Mouse (Mus musculus) left cerebral cortex, adult 2 months (tissue): ENCODE results near the gene Apc2. TPM values are rescaled to one million over a fixed set of nuclear protein-coding genes. Genes with fewer than 3 reads are reported as not detected.
"Not testable (repeated sequence)": the region's sequence is repeated elsewhere in the genome, so short reads cannot be mapped to it uniquely, and the experiment has no call there.

Experiments
- DNase-seq, 2 experiments: peaks; one replicate each; pipeline ENCODE4 v3.0.0; 2021 to 2022; ENCODE audit warnings: low spot score in 2 of 2, mixed read lengths in 1 of 2; ENCODE audit errors: extremely low spot score in 1 of 2
- H3K27ac ChIP-seq: fragments of 200-600 bp; 2 replicates; pipeline ENCODE4 v1.8.1; 2022
- H3K4me3 ChIP-seq: fragments of 200-600 bp; 2 replicates; pipeline ENCODE4 v1.8.1; 2022
- CTCF ChIP-seq: fragments of 200-600 bp; IDR thresholded peaks from 2 replicates; pipeline ENCODE4 v1.8.1; 2022; ENCODE audit warnings: antibody characterized with exemption, mild to moderate bottlenecking, moderate library complexity
- intact Hi-C: fragments of 180-260 bp; cut with DNase I; formaldehyde crosslinking; loops from one replicate; pipeline ENCODE4 v1.15.1; 2025
- long read RNA-seq, 2 experiments: library from polyadenylated mRNA; stranded (forward); transcript quantifications; one replicate each; pipeline ENCODE4 v2.0.0; 2021; ENCODE audit warnings: borderline mapping rate in 2 of 2
- total RNA-seq, 2 experiments: library from RNA; stranded (reverse); gene quantifications; 2 replicates each; pipeline ENCODE4 v1.2.3; 2021

Apc2 gene
- total RNA-seq, result 100 to 1,000 TPM; 111 to 113 TPM
- long read RNA-seq, experiment 1, full-length matches to known transcripts, result 15 of 86 reads
- long read RNA-seq, experiment 1, partial matches to known transcripts, result 45 of 86 reads
- long read RNA-seq, experiment 1, other reads (novel, unspliced or antisense), result 26 of 86 reads
- long read RNA-seq, experiment 2, full-length matches to known transcripts, result 9 of 78 reads
- long read RNA-seq, experiment 2, partial matches to known transcripts, result 11 of 78 reads
- long read RNA-seq, experiment 2, other reads (novel, unspliced or antisense), result 58 of 78 reads

DNA sequence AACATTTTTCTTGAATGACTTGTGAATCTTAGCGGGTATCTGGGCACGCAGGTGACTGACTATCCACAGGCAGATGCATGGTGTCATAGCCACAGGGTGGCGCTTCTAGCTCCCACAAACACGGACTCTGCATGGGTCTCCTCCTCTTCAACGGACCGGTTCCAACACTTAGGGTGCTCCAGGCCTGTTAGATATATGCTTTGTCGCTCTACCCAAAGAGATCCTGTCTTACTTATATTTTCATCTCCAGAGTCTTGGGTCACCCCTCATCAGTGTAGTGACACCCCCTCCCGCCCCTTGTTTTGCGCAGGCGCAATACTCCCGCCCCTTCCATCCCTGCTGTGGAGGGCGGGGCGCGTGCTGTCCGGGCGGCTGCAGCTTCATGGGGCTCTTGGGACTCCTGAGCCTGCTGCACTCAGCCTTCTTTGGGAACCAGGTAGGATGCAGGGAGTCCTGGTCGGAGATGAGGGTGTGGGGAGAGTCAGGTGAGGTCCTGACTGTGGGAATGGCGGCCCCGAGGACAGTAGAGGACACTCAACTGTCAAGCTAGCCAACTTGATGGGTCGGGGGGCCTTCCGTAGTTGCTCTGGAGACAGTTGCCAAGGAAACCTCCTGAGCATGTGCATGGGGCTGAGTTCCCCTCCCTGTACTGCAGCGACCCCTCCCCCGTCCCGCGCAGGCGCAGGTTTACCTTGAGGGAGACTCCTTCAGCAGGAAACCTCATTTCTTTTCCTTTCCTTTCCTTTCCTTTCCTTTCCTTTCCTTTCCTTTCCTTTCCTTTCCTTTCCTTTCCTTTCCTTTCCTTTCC lies at the start of gene Apc2:
Gene Apc2, plus strand, starts transcription at position 360 of the 808 bp plus-strand sequence.
- peak; percentile 77 to 78 for DNase-seq
- H3K4me3 ChIP-seq, result peak within 1 kb of the TSS; percentile 62
- TF ChIP-seq CTCF, result peak; percentile 73
- H3K27ac ChIP-seq, result peak within 1 kb of the TSS; percentile 94
- intact Hi-C loops, result loop anchor here (2.0 kb wide), 1 partner anchor 79 kb away; no protein-coding TSS in a partner anchor

DNA sequence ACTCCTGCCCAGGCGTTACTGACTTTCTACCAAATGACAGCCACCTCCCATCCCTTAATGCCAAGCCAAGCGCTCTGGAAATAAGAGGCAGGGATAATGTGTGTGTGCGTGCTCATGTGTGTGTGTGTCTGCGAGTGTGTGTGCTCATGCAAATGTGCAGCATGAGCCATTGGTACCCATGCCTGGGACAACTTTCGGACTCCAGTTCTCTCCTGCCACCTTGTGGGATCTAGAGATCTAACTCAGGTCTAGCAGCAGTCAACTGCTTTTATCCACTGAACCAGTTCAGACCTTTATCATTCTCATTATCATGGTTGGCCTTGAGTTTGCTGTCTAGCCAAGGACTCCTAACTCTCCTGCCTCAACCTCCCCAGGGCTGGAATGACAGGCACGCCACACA lies 47.9 kb upstream of the Apc2 start:
- intact Hi-C loops, result loop anchor here (10.0 kb wide), 1 partner anchor 263 kb away; the partner anchor contains the start of genes Cnn2 and Tmem259
- no peak for DNase-seq
- TF ChIP-seq CTCF, result peak; percentile 45
- no peak overlapping the region for H3K27ac ChIP-seq
- no peak overlapping the region for H3K4me3 ChIP-seq

DNA sequence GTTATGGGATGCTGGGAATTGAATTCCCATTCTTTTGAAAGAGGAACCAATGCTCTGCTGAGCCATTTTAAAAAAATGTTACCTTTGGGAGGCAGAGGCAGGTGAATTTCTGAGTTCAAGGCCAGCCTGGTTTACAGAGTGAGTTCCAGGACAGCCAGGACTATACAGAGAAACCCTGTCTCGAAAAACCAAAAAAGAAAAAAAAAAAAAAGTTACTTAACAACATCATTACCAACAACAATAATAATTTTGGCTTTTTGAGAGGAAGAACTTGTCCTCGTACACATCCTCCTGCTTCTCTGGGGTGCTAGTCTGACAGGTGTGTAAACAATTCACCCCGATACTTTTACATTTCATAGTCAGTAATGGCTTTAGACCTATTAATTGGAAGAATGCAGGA lies 47.3 kb upstream of the Apc2 start:
- intact Hi-C loops, result loop anchor here (10.0 kb wide), 1 partner anchor 264 kb away; the partner anchor contains the start of genes Cnn2 and Tmem259
- DNase-seq, H3K27ac ChIP-seq: not testable (repeated sequence)
- peak overlapping the region; percentile 37 for H3K4me3 ChIP-seq

- DNase-seq, result peak; percentile 93 to 96
- intact Hi-C loops, result loop anchor here (10.0 kb wide), 1 partner anchor 264 kb away; the partner anchor contains the start of genes Cnn2 and Tmem259
These were observed 46.7 kb upstream of the Apc2 start, which contains the start of gene Ndufs7 for GRCm38 (mm10) chr10:80248971-80249640. TSS of gene Ndufs7 (plus strand) at chr10:80249121.

GRCm38 (mm10) chr10:80250059-80250458 lies 45.7 kb upstream of the Apc2 start:
- no peak for DNase-seq
- intact Hi-C loops, result no loop called here
- peak overlapping the region; percentile 81 for H3K4me3 ChIP-seq
- H3K27ac ChIP-seq, result peak overlapping the region; percentile 94; the same call in 1 of the 2 replicates
- TF ChIP-seq CTCF, result no peak

More at GRCm38 (mm10) chr10:80248971-80249640, 46.7 kb upstream of the Apc2 start, which contains the start of gene Ndufs7:
- Histone ChIP-seq H3K4me3 (peak within 1 kb of the TSS; percentile 81), H3K27ac (peak within 1 kb of the TSS; percentile 94)
- TF ChIP-seq CTCF, result no peak

GRCm38 (mm10) chr10:80250573-80250972 lies 45.2 kb upstream of the Apc2 start:
- no peak for DNase-seq
- no peak for TF ChIP-seq CTCF
- peak overlapping the region; percentile 81; the same call in 1 of the 2 replicates for H3K4me3 ChIP-seq

DNA sequence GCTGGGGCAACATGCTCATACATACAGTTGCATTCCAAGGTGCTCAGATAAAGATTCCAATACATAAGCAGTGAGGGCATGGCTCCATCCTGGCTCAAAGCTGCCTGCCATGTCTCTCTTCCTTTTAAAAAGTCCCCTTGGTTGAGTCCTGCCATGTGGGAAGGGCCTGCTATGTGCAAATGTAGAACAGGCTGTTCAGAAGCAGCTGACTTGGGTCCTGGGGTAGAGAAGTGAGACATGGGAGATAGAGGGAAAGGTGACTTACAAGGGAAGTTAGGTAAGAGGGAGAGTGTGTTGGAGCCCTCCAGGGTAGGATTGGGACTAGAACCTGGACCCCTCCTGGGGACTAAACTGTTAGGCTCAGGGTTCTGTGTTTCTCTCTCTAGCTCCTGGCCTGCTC lies 43.8 kb upstream of the Apc2 start:
- Histone ChIP-seq H3K4me3 (no peak overlapping the region), H3K27ac (no peak overlapping the region)
- no peak for DNase-seq
- TF ChIP-seq CTCF, result no peak
- intact Hi-C loops, result no loop called here

More at GRCm38 (mm10) chr10:80250573-80250972, 45.2 kb upstream of the Apc2 start:
- H3K27ac ChIP-seq, result no peak overlapping the region
- intact Hi-C loops, result no loop called here

DNA sequence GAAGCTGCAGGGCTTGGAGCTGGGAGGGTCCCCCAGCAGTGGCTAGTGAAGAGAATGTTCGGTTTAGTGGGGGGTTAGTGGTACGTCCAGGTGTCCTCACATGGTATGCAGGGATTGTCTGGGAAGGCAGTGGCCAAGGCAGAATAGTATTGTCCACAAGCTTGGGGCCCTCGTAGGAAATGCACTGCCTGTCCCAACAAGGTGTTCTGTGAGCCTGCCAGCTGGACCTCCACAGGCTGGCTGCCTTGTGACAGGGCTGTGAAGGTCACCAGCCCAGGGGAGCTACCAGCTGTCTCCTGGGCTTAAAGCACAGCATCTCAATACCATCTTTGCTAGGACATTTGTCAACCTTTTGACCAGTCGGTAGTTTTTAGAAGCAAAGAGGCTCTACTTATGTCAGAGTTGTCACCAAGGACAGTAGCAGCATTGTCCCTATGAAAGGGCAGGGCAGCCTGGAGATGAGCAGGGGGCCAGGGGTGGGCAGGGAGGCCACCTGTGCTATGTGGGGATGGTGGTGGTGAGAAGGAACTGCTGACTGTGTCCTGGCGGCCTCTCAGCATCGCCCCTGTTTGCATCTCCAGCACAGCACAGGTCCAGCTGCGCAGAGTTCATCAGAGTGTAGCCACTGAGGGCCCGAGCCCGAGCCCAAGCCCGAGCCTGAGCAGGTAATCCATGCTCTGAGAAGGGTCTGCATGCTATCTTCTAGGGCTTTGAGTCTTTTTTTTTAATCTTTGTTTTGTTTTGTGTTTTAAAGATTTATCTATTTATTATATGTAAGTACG lies 43.1 kb upstream of the Apc2 start:
- intact Hi-C loops, result no loop called here
- no peak overlapping the region for H3K27ac ChIP-seq

DNA sequence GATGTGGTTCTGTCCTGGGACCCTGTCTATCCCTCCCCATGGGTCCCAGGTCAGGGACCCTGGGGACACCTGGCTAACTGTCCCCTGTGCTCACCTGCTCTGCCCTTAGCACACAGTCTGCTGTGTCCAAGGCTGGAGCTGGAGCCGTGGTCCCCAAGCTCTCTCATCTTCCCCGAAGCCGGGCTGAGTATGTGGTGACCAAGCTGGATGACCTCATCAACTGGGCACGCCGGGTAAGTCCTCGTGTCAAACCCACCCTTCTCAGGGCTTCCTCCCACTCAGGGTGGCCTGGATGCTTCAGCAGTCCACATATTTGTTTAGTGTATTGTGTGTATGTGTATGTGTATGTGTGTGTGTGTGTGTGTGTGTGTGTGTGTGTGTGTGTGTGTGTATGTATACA lies 42.2 kb upstream of the Apc2 start:
- Histone ChIP-seq H3K4me3 (no peak overlapping the region), H3K27ac (no peak overlapping the region)
- no peak for TF ChIP-seq CTCF
- intact Hi-C loops, result no loop called here
- DNase-seq, result no peak

More for the DNA sequence above, 43.1 kb upstream of the Apc2 start:
- TF ChIP-seq CTCF, result no peak
- no peak overlapping the region for H3K4me3 ChIP-seq
- no peak for DNase-seq

- Histone ChIP-seq H3K27ac (no peak overlapping the region), H3K4me3 (no peak overlapping the region)
- DNase-seq, result no peak
- no peak for TF ChIP-seq CTCF
- intact Hi-C loops, result no loop called here
These were observed 41.2 kb upstream of the Apc2 start for GRCm38 (mm10) chr10:80254331-80255297.
